Mouse (Mus musculus): ENCODE measurements at regions not wholly inside any gene's neighbourhood (a gene's known extent, or its start where the extent isn't known, plus 50 kb on each side); places are given as distances from the start of the nearest gene placed in this dataset.

DNA sequence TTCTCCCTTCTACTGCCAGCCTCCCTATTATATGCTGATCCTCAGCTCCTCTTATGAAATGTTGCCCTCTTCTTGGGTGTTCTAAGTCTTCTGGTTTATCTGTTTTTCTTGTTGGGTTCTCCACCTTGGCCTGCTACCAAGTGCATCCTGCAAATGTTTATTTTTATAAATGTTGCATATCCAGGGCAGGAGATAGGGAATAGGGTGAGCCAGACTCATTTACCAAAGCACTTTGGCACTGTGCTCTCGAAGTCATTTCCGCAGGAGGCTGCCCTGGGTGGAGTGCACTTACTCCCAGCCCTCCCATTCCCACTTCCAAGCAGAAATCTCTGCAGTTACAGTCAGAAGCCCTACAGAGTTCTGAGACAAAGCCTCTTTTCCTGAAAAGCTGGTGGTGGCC lies 249.5 kb upstream of the Pappa start:
- no peak for TF ChIP-seq NELFE (IDR thresholded peaks at IDR 0.05; ENCODE audit: low read depth, low read length)
- TF ChIP-seq CTCF (conservative IDR thresholded peaks at IDR 0.05 in 1 of 2, IDR thresholded peaks at IDR 0.05 in 1 of 2; ENCODE audit: low read depth in 2 of 2, low read length in 2 of 2), result no peak
